Mouse (Mus musculus) lung, adult 2 months (tissue): Measurements from ENCODE around the gene Gcn1l1.

Experiments used
- CTCF ChIP-seq: fragments of 200-500 bp; IDR thresholded peaks from 2 replicates; pipeline ENCODE4 v1.5.1; 2011; ENCODE audit warnings: mild to moderate bottlenecking, low read length, control low read depth; ENCODE audit not compliant: insufficient read depth
- POLR2A ChIP-seq: fragments of 200-500 bp; IDR thresholded peaks from 2 replicates; pipeline ENCODE4 v1.6.1; 2011; ENCODE audit warnings: low read depth, mild to moderate bottlenecking, control low read depth, low read length, borderline replicate concordance; ENCODE audit errors: extremely low read depth

GRCm38 (mm10) chr5:115635536-115635935 is 70.5 kb downstream of the Gcn1l1 start:
- TF ChIP-seq POLR2A (no peak), CTCF (no peak)
